Mouse (Mus musculus) cortical plate, adult 2 months (tissue): ENCODE measurements at regions not wholly inside any gene's neighbourhood (a gene's known extent, or its start where the extent isn't known, plus 50 kb on each side); places are given as distances from the start of the nearest gene placed in this dataset.

Experiments
- H3K27ac ChIP-seq: fragments of 200-500 bp; 2 replicates; pipeline ENCODE4 v1.5.1; 2012; ENCODE audit warnings: low read length, control low read depth, inconsistent platforms; ENCODE audit not compliant: insufficient read depth
- H3K4me1 ChIP-seq: fragments of 200-500 bp; 2 replicates; pipeline ENCODE4 v1.6.1; 2011; ENCODE audit warnings: low read length; ENCODE audit not compliant: control insufficient read depth, insufficient read depth
- H3K4me3 ChIP-seq: fragments of 200-500 bp; 2 replicates; pipeline ENCODE4 v1.5.1; 2011; ENCODE audit warnings: mild to moderate bottlenecking, low read length, control low read depth; ENCODE audit not compliant: insufficient read depth
- CTCF ChIP-seq: fragments of 200-500 bp; IDR thresholded peaks from 2 replicates; pipeline ENCODE4 v1.5.1; 2011; ENCODE audit warnings: mild to moderate bottlenecking, control low read depth, low read length; ENCODE audit not compliant: insufficient read depth; ENCODE audit errors: extremely low read depth
- POLR2A ChIP-seq: fragments of 200-500 bp; IDR thresholded peaks from 2 replicates; pipeline ENCODE4 v1.6.1; 2011; ENCODE audit warnings: mild to moderate bottlenecking, low read length, control low read depth; ENCODE audit not compliant: insufficient read depth; ENCODE audit errors: extremely low read depth

DNA sequence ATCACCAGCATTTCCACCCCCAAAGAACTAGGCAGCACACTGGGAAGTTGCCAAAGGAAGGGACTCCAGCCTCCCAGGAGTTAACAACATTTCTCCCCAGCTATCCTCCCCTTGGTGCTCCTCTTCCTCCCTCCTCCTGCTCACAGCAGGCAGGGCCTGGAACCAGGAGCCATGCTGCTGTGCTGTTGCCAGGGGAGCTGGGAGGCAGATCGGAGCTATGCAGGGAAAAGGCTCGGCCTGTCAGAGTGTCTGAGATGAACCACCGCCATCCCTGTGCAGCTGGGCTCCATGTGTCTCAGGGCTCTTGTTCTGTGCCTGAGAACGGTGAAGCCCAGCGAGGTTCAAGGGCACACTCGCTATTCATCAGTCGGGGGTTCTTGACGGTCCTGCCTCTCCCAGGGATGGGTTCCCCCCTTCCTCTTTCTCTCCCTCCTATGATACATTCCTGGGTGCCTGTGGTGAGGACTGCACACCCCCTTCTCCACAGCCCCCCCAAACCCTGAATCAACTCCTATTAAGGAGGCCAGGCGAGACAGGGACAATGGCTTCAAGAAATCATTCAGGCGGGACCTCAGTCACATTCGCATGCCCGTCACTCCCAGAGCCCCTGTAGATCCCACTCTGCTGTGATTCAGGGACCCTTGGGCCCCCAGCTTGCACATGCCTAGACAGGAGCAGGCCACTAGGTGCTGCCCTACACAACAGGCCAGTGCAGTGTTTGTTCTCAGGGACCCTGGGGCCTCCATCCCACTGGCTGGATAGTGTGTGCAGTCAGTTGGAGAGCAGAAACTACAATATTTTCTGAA lies 65.6 kb upstream of the Polg start:
- TF ChIP-seq CTCF = no peak
- no peak for TF ChIP-seq POLR2A
- no peaks in the 10 kb centered on the region; the same call in 1 of the 2 replicates for H3K4me1 ChIP-seq

DNA sequence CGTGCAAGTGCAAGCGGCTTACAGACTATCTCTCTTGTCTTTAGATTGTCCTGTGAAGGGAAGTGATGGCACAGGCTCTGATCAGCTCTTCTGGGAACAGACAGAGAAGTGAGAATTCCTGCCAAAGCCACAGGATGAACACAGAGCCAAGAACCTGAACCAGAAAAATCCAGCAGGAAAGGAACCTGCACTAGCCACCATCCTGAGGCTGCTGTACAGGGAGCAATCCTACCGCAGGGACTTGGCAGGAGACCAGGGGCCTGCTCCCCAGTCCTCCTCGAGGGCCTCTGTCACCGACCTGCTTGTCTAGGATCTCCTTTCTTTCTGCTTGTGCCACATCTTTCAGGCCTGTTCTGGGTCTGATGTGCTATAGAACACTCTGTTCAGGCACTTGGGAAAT lies 65.0 kb upstream of the Polg start:
- TF ChIP-seq CTCF (no peak), POLR2A (no peak)
- Histone ChIP-seq H3K27ac (peak overlapping the region; percentile 68), H3K4me1 (peaks cover 2% of the 10 kb centered on the region; the same call in 1 of the 2 replicates), H3K4me3 (no peak overlapping the region)

More for the DNA sequence above, 65.6 kb upstream of the Polg start:
- Histone ChIP-seq H3K4me3 (no peak overlapping the region), H3K27ac (peak overlapping the region; percentile 68)

DNA sequence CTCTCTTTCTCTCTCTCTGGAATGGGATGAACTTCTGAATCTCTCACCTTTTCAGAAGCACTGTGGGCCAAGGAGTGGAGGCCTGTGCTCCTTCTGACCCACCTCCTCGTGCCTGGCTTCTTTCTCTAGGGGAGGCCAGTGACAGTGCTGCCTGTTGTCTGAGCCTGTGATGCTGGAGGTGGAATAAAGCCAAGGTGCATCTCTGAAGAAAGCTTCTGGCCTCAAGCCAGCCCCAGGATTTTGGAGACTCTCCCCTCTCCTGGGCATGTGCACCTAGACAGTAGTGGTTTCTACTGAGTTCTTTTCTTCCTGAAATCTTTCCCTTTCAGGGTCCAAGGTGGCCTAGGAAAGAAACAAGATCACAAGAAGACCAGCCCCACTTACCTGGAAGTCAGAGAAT lies 63.3 kb upstream of the Polg start:
- Histone ChIP-seq H3K4me1 (peaks cover 8% of the 10 kb centered on the region; the same call in 1 of the 2 replicates), H3K27ac (no peak overlapping the region), H3K4me3 (no peak overlapping the region)
- TF ChIP-seq CTCF (no peak), POLR2A (no peak)

DNA sequence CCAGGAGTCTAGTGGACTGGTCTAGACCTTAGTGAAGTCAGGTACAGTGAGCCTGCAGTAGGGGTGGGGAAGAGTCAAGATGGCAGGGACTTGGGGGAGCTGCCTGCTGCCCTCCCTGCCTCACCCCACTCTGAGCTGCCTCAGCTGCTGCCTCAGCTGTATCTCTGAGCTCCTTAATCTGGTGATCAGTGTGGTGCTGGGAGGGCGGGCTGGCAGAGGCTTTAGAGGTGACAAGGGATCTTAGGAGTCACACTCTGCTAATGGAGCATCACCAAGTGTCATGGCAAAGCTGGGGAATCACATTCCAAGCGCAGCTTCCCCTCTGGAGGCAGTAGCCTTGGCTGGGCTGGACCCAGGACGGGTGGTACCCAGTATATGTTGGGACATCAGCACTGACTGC lies 61.8 kb upstream of the Polg start:
- no peak for TF ChIP-seq CTCF
- no peak for TF ChIP-seq POLR2A
- Histone ChIP-seq H3K4me3 (no peak overlapping the region), H3K4me1 (peaks cover 14% of the 10 kb centered on the region), H3K27ac (no peak overlapping the region)

DNA sequence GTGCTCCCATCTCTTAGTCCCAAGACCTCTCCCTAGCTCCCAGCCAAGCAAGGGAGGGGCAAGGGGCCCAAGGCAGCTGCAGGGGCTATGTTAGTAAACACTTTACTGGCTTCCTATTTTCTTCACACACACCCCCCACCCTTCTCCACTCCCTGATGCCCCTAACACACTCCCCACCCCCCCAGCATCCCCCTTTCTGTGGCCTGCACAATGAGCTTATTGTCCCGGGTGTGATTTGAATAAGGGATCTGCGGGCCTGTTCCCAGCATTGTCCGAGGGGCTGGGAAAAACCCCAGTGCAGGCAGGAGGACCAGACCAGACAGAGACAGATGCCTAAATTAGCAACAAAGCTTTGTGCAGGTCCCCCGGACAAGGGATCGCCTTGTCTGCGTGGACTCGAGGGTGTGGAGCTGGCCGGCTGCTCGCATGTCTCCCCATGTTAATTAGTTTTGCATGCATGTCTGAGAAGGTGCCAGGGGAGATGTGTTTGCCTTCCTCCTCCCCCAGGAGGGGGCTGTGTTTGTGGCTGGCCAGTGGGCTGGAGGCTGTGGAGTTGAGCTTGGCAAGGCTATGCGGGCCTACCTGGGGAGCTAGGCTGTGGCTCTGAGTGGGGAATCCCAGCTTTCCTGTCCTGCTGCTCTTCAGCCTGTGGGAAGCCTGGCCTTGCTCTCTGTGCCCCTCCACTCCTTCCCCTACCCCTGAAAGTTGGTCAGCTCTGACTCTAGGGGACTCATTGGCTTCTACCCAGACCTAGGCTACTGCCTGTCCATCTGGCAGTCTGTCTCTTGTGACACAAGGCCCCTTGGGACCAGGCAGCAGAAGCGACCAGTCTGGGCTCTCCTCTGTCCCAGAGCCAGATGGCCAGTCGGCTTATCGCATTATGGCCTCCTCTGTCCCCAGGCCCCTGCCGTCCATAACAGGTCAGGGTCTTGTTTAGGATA lies 59.8 kb upstream of the Polg start:
- peak overlapping the region; percentile 16 for H3K27ac ChIP-seq
- H3K4me1 ChIP-seq = peaks cover 21% of the 10 kb centered on the region
- TF ChIP-seq POLR2A = no peak
- no peak for TF ChIP-seq CTCF
- H3K4me3 ChIP-seq = no peak overlapping the region

DNA sequence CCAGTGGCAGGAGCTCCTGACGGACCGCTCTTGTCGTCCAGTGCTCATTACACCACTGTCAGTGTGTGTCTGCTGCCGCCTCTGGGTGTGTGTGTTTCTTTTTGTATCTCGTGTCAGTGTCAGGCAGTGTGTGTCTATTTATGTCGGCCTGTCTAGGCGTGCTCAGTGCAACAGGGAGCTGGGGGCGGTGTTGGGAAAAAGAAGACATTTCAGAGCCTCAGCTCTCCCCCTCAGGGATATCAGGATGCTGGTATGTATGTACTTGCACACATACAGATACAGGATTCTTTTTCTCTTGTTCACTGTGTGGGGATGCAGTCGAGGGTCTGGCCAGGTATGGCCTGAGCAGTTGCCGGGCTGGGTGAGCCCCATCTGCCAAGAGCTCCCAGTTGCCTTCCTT lies 58.8 kb upstream of the Polg start:
- TF ChIP-seq POLR2A (0 out of 2 replicates have a peak, but pooled peaks have one; percentile 18), CTCF (no peak)
- Histone ChIP-seq H3K27ac (peak overlapping the region; percentile 85), H3K4me3 (no peak overlapping the region), H3K4me1 (peaks cover 29% of the 10 kb centered on the region)

DNA sequence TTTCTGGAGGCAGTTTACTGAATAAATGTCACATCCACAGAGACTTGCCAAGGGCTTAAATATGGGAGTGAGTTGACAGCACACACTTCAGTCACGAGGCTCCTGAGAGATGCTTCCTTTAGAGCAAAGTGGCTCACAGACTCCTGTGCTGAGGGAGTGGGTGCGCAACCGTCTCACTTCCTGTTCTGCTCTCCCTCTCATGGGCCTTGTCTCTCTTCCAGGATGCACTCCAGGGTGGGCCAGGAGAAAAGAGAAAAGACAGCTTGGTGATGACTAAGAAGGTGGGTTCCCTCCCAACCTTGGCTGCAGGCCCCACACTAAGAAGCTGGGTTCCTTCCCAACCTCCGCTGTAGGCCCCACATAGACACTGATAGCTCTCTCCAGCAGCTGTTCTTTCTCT lies 57.5 kb upstream of the Polg start:
- no peak for TF ChIP-seq CTCF
- 0 out of 2 replicates have a peak, but pooled peaks have one; percentile 34 for TF ChIP-seq POLR2A
- H3K27ac ChIP-seq = peak overlapping the region; percentile 72; the same call in 1 of the 2 replicates
- H3K4me1 ChIP-seq = peaks cover 35% of the 10 kb centered on the region
- no peak overlapping the region for H3K4me3 ChIP-seq

DNA sequence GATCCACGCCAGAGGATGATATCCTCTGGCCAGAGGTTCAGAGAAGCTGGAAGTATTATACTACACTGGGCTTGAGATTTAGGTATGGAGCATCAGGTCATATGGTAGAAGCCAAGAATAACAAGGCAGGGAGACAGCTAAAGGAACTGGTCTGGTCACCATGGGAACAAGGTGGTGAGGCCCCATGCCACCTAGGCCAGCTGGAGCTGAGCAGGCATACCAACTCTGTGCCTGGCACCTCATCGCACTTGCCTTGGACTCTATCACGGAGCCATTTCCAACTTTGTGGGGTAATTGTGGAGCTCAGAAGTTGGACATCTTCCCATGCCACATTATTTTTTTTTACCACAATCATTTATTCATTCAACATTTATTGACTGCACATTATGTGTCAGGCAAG lies 55.9 kb upstream of the Polg start:
- Histone ChIP-seq H3K4me3 (no peak overlapping the region), H3K27ac (peak overlapping the region; percentile 59; the same call in 1 of the 2 replicates), H3K4me1 (peaks cover 40% of the 10 kb centered on the region)
- TF ChIP-seq POLR2A (no peak), CTCF (no peak)

DNA sequence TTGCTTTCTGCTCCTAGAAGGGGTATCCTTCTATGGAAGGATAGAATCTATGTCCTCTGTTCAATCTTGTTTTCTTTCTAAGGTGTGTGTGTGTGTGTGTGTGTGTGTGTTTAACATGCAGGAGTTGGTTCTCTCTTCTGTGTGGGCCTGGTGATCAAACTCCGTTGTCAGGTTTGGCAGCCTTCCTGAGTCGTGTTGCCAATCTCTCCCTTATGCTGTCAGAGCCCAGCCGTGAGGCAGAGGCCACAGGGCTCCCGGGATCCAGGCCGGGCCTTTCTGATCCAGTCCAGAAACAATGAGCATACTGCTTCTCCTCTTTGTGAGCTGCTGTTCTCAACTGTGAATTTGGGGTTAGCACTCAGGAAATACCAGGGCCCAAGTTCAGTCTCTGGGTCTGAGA lies 55.1 kb upstream of the Polg start:
- Histone ChIP-seq H3K27ac (peak overlapping the region; percentile 59; the same call in 1 of the 2 replicates), H3K4me1 (peaks cover 38% of the 10 kb centered on the region), H3K4me3 (no peak overlapping the region)
- no peak for TF ChIP-seq CTCF
- no peak for TF ChIP-seq POLR2A
